8 mouse cellular contexts compared by ENCODE assay signal in the genomic region with DNA sequence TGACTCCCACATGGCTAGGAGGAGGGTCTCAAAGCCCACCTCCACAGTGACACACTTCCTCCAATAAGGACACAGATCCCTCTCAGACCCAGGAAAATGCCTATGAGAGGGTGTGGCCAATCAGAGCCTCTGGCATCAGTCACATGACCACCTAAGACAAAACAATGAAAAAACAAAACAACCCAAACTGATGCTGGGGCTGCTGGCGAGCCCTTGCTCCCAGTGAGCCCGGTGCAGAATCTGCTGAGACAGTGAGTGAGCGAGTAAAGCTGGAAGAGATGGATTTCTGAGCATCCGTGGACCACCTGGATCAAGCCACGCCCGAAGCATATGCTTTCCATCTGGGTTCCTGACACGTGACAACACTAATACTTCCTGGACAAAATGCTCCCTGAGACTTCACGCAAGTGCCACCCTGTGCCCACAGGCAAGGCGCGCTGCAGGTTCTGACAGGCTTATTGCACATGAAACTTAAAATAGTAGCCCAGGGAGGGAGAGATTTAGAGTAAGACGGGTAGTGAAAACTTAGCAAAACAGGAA. TPM values are rescaled to one million over a fixed set of nuclear protein-coding genes. Genes with fewer than 3 reads are reported as not detected.
DNase-seq lines count a peak whose midpoint lies in the region; ATAC-seq and TF ChIP-seq lines count a peak whose summit lies in the region.

No protein-coding gene starts in this region.

- DNase-seq in layer of hippocampus, adult 2 months (ENCODE audit: low spot score in 2 of 2) = no peak
- no peak for DNase-seq in layer of hippocampus, adult 8-10 months (ENCODE audit: low spot score in 2 of 2)
- DNase-seq in embryo, embryonic 10 days (ENCODE audit: low spot score) = peak; percentile 59
- DNase-seq in yolk sac, embryonic 10.5 days (ENCODE audit: low spot score) = peak; percentile 30
- DNase-seq in layer of hippocampus, postnatal 25 days (ENCODE audit: extremely low spot score in 1 of 2, low spot score in 1 of 2) = no peak
- DNase-seq in gastrocnemius, postnatal 14 days = no peak

- H3K9me3 ChIP-seq in hindbrain, embryonic 15.5 days = no peaks in the 10 kb centered on the region

- H3K27ac ChIP-seq in layer of hippocampus, adult 2 months = no peak overlapping the region
- H3K27ac ChIP-seq in hindbrain, embryonic 15.5 days (replicated peaks) = peak overlapping the region; percentile 19; the same call in 1 of the 2 replicates

- 0 out of 2 replicates have a peak, but pooled peaks cover 7% of the 10 kb centered on the region for H3K4me1 ChIP-seq in hindbrain, embryonic 15.5 days (replicated peaks)

- H3K36me3 ChIP-seq in hindbrain, embryonic 15.5 days = no peaks in the 10 kb centered on the region

- TF ChIP-seq CTCF in layer of hippocampus, adult 2 months (conservative IDR thresholded peaks at IDR 0.05) = no peak

- intact Hi-C loops in gastrocnemius, postnatal 14 days (cut with DNase I; ENCODE audit: low total_unique reads) = no loop called here

- peak overlapping the region; percentile 52 for H3K4me2 ChIP-seq in hindbrain, embryonic 15.5 days

- 0 out of 2 replicates have a peak overlapping the region, but pooled peaks have one; percentile 2 for H3K9ac ChIP-seq in hindbrain, embryonic 15.5 days

- peak; percentile 91 for ATAC-seq in hindbrain, embryonic 15.5 days (ENCODE audit: low FRiP score, low read depth)
- peak; percentile 45; the same call in 1 of the 2 replicates for ATAC-seq in megakaryocyte-erythroid progenitor cell, adult 5-6 weeks (replicated peaks; ENCODE audit: low FRiP score, low TSS enrichment, poor library complexity, severe bottlenecking)

- no peaks in the 10 kb centered on the region for H3K27me3 ChIP-seq in hindbrain, embryonic 15.5 days

- 25% methylated on average over 11 of the region's 11 CpGs for WGBS in hindbrain, embryonic 15.5 days

- peak overlapping the region; percentile 37 for H3K4me3 ChIP-seq in layer of hippocampus, adult 2 months
- H3K4me3 ChIP-seq in hindbrain, embryonic 15.5 days = peak overlapping the region; percentile 38

RNA-seq across cellular contexts. Expression of a gene that starts 16.5 kb away (rescaled TPM):
- total RNA-seq in layer of hippocampus, adult 2 months (2021) = 10 to 100 TPM in 1 of 2 experiments, 1 to 10 TPM in 1; 8.8 to 13.0 TPM
- total RNA-seq in layer of hippocampus, adult 8-10 months (2022) = 10 to 100 TPM in 1 of 4 experiments, 1 to 10 TPM in 3; 6.9 to 10.4 (median 9.0) TPM
- 4.1 and 5.3 TPM in 2 replicates for polyA plus RNA-seq in hindbrain, embryonic 15.5 days (2015; fragmentation: Nextera tagmentation; extraction: Ambion mirVana)
- total RNA-seq in megakaryocyte-erythroid progenitor cell, adult 5-6 weeks (2014; fragmentation: Nextera tagmentation) = not detected in 2 replicates
- not detected in 2 replicates for total RNA-seq in megakaryocyte-erythroid progenitor cell, adult 5-6 weeks (2017)
- total RNA-seq in layer of hippocampus, postnatal 25 days (2021) = 1 to 10 TPM; 8.7 to 8.8 TPM
- total RNA-seq in gastrocnemius, postnatal 14 days (2021) = 1 to 10 TPM; 1.4 to 1.7 TPM

Comparison
In these comparisons a context has a peak if more than half of its experiments do, and no peak if none do; other contexts are left out.
1. DNase-seq: peak in embryo, embryonic 10 days (single experiment) and yolk sac, embryonic 10.5 days (single experiment); none in layer of hippocampus, adult 2 months (0 of 2), layer of hippocampus, adult 8-10 months (0 of 2), layer of hippocampus, postnatal 25 days (0 of 2) and gastrocnemius, postnatal 14 days (single experiment).